Mouse (Mus musculus) ES-CJ7 (cell line): ENCODE results near the gene Smok2b.
"Not testable (repeated sequence)": the region's sequence is repeated elsewhere in the genome, so short reads cannot be mapped to it uniquely, and the experiment has no call there.

Experiments
- DNase-seq: peaks from one replicate; pipeline ENCODE4 v3.0.0; 2011; ENCODE audit warnings: low read depth, low spot score

Gene Smok2b

DNA sequence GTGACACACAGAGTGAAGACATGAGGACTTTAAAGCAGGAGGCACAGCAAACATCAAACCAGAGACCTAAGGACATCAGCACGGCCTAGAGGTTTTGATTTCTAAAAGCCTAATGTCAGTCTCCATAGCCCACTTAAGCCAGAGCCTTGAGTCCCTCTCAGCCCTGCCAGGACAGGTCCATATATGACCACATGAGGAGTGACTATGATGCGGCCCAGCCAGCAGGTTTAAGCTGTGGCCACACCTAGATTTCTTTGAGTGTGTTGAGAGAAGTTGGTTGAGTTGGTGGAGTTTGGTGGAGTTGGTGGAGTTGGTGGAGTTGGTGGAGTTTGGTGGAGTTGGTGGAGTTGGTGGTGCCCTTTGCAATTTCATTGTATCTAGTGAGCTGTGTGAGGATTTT is at the start of gene Smok2b:
Smok2b (plus strand) TSS at position 301 of the 400 bp plus-strand sequence.
- DNase-seq = not testable (repeated sequence)

DNA sequence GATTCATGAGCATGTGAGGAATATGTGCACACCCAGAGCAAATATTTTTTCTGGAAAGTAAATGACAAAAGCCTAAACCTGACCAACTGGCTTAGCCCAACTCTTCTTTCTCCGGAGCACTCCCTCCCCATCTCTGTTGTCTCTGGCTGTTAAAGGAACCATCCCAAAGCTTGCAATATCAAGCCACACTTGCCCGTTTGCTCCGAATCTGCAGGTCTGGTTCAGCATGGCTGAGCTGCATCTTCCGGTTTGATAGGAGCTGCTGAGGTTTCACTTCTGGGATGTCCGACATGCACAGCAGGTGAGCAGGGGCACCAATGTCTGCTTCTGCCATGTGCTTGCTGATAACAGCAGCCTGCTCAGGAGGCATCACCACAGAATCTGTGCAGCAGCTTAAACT is 49.6 kb upstream of the Smok2b start:
- not testable (repeated sequence) for DNase-seq

DNA sequence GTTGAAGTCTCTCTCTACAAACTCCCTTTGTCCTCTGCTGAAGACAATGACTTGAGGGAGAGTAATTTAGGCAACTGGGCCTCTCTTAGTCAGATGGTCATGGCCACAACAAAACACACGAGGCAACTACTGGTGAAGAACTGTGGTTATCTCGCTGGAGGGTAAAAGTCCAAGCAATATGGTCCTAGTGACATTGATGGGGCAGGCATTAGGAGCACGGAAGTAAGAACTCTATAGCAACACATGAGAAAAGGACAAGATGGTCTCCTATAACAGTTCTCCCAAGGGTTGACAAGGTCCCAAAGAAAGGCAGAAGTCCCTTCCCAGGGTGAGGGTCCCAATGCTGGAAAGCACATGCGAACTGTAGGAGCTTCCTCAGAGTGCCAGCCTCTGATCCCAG is 47.3 kb upstream of the Smok2b start:
- DNase-seq = not testable (repeated sequence)

DNA sequence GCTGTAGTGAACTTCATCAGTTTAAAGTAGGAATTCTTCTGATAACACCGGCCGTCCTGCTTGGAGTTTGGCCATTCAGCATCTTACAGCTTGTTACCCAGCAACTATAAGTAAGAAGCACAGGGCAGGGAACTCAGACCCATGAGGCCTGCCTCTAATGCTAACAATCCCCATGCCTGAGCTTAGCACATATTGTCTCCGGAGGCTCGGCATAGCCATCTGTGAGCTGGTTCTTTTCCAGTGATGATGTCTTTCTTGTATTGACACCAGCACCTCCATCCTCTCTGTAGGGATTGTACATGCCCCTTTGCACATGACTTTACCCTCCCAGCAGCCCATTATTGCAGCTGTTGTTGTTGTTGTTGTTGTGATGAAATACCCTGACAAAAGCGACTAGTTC is 45.5 kb upstream of the Smok2b start:
- not testable (repeated sequence) for DNase-seq

DNA sequence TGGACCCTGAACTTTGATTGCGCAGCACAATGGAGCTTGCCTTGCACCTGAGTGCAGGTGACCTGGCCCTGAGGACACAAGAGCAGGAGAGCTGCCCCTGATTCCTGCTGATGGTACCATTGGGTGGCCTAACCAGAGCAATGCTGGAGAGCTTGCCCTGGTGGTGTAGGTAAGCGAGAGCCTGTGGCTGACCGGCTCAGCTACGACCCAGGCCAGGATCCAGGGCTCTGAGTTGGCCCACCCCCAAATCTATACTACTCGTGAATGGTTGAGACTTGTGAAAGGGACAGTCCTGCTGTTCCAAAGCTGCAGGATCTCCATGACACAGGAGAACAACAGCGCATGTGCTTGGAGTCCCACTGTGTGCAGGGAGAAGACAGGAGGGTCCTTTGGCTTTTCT is 43.5 kb upstream of the Smok2b start:
- DNase-seq = not testable (repeated sequence)

DNA sequence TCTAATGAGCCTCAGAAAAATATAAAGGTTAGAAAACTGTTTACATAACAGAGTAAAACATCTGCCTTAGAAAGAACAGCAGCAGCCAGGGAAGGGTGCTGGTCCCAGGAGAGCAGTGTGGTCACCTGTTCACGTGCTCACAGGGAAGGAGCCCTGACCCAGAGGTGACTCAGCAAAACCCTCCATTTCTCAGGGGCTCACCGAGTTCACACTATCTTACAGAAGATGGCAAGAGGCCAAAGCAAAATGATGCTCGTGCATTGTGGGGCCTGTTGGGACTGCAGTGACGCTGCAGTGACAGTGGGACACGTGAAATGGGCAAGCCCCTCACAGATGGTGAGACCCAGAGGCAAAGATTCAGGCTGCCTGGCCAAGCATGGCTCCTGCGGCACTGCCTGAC is 42.4 kb upstream of the Smok2b start:
- DNase-seq = not testable (repeated sequence)

DNA sequence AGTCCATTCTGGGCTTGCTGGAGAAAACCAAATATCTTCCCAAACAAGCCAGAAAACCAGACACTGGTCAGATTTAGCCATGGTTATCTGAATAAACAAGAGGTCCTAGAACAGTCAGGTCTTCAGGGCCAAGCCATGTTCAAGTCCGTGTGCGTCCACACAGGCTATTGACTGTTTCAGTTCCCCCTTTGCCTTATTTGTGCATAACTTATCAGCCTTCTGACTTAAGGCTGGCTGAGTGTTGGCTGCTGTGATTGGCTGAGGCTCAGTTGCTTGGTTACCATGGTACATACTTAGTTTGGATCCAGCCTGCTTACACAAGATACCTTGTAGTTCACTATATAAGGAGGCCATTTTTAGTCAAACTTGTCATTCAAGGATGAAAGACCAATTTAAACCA is 41.2 kb upstream of the Smok2b start:
- DNase-seq = not testable (repeated sequence)

DNA sequence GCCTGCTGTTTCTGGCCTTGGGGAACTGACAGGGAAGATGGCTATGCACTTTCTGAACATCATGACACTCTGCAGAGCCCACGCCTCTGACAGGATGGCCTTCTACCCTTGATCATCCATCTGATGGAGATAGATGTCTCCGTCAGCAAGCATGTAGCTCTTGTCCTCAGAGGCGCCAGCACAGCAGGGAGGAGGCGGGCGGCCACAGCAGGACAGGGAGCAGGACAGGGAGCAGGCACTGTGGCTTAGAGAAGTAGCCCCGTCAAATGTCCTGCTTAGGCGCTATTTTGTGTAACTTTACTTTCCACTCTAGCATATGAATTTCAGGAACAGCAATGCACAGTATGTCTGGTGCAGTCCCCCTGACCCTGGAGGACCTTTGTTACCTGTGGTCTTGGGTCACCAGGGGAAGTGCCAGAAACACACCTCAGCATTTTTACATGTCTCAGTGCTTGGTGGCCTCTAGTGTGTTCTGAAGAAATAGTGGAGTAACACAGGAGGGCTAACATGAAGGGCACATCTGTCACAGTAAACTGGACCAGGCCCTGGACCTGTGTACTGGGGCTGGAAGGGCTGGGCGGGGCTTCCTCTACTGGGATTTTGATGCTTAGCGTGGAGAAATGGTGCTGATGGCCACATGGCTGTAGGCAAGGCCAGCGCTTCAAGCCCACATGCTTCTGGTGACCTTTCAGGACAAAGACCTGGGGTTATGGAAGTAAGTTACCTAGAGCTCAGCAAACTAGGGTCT is 39.0 kb upstream of the Smok2b start:
- DNase-seq = not testable (repeated sequence)

DNA sequence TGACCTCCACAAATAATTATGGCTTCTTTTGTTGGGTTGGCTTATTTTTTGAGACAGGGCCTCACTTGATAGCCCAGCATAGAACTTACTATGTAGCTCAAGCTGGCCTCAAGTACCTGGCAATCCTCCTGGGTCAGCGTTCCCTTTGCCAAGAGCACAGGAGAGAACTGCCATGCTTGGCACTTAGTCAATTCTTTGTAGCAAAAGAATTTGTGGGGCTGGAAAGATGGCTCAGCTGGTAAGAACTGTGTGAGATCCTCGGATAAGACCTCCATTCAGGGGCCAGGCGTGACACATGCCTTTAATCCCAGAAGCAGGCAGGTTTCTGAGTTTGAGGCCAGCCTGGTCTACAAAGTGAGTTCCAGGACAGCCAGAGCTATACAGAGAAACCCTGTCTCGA is 33.6 kb upstream of the Smok2b start:
- DNase-seq = not testable (repeated sequence)

DNA sequence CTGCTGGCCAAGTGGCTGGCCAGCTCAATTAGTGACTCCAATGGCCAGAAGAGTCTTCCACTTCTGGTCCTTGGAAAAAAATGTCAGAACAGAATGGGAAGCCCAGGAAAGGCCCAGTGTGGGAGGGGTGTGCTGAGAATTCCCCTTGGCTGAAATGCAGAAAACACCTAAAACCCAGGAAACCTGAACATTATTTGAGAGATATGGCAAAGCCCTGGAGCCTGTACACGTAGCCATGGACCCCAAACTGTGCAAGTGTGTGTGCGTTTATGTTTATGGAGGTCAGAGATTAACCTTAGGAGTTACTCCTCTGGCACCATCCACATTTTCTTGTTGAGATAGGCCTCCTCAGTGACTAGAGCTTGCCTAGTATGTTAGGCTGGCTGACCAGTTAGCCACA is 31.2 kb upstream of the Smok2b start:
- not testable (repeated sequence) for DNase-seq

DNA sequence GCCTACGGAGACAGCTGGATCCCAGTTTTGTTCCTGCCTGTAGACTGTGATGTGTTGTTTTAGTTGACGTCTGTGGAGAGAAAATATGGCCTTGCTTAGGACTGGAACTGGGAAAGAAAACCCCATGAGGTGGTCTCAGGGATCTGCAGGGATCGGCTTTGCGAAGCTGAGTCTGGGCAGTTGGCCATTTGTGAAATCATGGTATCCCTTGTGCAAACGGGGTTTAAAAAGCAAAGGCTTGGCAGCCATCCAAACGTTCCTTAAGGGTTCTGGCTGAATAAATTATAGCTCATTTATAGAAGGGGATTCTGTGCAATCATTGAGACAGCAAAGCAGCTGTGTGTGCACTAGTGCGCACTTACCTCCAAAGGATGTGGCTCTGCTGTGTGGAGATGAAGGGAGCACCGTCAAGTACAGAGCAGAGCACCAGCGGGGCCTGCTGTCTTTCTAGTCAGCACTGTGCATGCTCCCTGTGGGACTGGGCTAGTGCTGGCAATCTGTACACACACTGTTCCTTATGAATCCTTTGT is 30.1 kb upstream of the Smok2b start:
- DNase-seq = not testable (repeated sequence)

DNA sequence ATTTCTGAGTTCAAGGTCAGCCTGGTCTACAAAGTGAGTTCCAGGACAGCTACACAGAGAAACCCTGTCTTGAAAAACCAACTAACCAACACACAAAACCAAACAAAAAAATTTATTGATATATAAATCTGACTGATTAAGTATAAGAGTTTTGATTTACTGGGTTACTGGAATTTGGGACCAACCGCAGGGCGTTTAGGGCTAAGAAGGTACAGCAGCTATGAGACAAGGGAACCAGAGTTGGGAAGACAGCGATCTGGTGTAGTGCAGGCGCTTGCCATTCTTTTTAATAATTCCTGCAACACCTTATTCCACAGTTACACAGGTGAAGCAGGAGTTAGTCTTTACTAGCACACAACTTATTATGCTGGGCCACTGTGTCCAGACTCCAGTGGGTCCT is 28.5 kb upstream of the Smok2b start:
- not testable (repeated sequence) for DNase-seq

DNA sequence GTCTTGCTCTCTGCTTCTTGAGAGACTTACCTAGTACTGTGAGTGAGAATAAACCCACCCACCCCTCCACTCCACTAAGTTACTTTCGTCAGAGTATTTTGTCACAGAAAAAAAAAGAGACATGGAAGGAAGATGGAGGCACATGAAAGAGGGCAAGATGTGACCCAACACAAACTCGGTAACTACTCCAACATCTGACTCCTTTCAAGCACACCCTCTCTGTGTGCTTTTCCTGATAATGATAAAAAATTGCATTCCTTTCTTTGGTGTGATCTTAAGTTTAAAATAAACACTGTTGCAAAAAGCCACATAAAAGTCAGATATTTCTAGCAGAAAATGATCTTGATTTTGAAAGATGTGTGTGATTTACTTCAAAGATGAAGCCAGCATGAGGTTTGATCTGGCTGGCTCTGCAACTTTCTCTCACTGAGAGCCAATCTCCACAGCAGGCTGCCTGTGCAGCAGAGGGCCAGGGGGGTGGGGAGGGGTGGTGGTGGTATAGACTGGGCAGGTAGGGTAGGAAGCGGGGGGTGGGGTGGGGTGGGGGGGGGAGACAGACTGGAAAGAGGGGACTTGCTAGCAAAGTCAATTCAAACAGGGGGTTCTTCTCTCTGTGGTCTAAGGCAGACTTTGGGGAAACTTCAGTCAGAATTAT is 27.5 kb upstream of the Smok2b start:
- not testable (repeated sequence) for DNase-seq

DNA sequence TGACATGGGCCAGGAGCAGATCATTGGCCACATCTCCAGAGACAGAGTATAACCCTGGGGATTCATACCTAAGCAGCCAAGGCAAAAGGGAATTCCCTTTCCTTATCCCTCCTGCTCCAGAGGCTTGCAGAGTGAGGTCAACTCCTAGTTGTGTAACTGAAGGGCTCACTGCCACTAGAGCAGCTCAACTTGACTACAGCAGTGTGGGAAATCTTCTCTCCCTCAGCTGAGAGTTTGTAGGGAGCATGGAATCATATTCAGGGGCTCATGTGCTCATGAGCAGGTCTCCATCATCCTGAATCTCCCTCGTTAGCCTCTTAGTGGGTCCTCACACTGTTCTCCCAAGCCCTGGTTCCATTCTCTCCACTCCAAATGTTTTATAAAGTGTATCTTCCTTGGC is 24.8 kb upstream of the Smok2b start:
- DNase-seq = not testable (repeated sequence)

DNA sequence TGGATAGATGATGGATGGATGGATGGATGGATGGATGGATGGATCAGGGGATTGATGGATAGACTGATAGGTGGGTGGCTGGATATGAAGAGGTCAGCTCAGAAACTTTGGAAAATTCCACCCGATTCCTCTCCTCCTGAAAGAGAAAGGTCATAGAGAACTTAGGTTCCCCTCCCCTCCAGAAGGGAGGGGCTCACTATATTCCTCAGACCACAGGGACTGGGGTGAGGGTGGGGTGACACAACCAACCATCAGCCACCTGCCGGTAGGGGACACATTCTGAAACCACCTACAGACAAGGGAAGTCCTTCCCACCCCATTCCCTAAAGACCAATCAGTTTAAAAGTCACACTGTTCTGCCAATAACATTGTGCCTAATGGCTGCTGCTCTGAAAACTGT is 23.6 kb upstream of the Smok2b start:
- DNase-seq = no peak

DNA sequence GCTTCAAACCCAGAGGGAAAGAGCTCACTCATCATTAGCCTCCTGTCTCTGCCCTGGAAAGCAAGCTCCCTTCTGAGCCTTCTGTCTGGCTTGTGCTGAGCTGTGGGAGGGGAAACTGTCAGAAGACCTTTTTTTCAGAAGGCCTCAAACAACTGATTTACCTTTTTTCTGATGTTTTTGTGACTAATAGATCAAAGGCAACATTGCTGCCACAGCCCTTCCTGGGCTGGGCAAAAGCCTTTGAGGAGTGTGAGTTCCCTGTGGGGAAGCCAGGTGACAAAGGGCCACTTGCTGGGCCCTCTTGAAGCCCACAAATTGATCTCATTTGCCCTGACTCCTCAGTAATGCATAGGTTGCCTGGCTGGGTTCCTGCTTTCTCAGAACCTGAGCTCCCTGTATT is 21.6 kb upstream of the Smok2b start:
- not testable (repeated sequence) for DNase-seq

DNA sequence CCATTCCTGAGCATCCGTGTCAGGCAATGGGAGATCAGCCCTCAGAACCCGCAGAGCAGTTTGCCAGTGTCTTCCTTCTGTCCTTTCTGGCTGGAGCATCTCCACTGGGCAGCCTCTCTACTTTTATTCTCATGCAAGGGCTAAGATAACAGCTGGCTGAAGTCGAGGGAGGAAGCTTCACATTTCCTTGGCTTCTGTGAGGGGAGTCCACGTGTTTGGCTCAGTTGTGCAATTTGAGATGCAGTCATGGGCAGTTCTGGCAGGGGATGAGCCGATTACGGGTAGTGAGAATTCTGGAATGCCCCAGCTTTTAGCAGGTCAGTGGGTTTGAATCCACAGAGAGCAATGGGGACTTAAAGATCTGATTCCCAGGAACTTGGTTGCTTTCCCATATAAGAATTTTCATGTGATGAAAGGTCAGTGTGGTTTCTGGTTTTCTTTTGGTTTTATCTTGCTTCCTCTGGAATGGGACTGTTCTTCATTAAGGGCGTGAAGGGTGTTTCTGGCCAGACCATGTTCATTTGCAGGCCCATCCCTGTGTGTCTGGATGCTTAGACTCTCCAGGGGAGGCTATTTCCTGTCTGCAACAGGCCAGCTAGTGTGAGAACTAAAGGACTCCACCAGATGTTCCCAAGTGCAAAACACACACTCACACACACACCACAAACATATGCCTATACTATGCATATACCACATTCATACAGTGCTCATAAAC is 17.8 kb upstream of the Smok2b start:
- DNase-seq = no peak

DNA sequence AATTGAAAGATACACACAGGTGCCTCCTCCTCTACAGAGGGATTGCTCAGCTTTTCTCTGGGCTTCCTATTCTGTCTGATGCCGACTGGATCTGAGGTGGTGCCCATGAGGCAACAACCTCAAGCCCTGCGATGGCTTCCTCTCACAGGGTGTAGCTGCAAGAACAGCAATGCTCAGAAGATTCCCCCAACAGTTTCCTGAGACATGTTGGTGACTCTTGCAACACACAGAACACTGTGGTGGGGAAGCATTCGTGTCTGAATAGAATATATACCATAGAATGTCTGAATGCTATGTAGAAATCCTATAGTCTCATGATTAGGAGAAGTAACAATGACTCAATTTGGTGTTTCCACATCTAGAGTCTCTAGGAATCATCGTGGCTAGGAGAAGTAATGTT is 15.9 kb upstream of the Smok2b start:
- no peak for DNase-seq

DNA sequence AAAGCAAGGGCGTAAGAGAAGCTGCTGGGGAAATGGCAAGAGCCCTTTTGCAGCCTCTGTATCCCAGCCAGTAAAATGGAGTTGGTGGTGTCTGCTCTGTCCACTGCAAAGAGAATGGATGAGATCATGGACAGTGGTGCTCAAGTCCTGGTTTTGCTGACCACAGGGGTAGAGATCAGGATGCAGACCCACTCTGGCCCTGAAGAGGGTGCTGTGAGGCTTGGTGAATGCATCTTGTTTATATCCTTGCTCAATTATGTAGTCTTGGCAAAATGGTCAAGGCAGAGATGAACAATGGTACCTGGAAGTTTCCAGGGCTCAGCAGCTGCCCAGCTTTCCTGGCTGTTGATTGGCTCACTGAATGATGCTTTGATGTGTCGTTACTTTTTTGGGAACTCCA is 14.5 kb upstream of the Smok2b start:
- no peak for DNase-seq

DNA sequence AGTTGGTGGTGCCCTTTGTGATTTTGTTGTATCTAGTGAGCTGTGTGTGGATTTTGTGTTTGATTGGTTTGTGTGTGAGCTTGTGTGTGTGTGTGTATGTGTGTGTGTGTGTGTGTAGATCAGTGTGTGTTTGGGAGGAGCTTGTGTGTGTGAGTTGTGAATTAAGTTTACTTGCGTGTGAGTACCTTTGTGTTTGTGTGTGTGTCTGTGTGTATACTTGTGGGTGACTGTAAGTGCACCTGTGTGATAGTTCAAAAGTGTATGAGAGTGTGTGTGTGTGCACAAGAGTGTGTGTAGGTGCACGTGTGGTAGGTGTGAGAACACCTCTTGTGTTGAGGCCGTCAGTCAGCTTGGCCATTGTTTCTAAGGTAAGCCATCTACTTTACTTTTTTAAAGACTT is 9.2 kb upstream of the Smok2b start, which contains the start of gene Smok2a:
Smok2a (plus strand) TSS at position 301 of the 400 bp plus-strand sequence.
- no peak for DNase-seq

DNA sequence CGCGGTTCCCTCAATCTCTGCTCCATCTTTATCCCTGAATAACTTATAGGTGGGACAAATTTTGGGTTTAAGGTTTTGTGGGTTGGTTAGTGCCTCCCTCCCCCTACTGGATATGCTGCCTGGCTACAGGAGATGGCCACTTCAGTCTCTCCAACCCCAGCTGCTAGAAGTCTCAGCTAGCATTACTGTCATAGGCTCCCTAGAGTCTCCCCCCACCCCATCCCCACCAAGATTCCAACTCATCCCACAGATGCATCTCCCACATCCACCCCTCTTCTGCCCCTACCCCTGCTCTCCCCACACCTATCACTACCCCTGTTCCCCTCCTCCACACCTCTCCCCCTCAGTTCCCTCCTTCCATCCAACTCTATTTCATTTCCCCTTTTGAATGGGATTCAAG is 8.1 kb upstream of the Smok2b start:
- not testable (repeated sequence) for DNase-seq

DNA sequence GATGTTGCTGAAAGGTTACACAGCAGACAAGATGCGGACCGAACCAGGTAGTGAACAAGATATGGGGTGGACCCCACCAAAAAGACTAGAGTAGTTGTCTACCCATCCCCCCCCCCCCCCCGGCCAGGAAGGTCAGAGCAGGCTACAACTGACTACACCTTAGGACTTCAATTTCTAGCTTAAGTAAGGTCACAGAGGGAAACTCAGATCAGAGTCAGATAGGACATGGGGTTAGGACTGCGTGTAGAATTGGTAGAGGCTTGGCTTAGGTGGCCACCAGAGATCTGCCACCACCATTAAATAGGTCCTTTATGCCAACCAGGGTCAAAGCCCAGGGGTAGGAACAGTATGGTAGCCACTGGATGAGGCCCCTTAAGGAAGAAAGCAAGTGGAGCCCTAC is 9.4 kb downstream of the Smok2b start:
- not testable (repeated sequence) for DNase-seq
